Mouse (Mus musculus): ENCODE measurements around the gene Fads1. TPM values are rescaled to one million over a fixed set of nuclear protein-coding genes. Genes with fewer than 3 reads are reported as not detected.

Gene Fads1
- polyA plus RNA-seq (2017; shearing (Covaris generic)), result 9.1 TPM

DNA sequence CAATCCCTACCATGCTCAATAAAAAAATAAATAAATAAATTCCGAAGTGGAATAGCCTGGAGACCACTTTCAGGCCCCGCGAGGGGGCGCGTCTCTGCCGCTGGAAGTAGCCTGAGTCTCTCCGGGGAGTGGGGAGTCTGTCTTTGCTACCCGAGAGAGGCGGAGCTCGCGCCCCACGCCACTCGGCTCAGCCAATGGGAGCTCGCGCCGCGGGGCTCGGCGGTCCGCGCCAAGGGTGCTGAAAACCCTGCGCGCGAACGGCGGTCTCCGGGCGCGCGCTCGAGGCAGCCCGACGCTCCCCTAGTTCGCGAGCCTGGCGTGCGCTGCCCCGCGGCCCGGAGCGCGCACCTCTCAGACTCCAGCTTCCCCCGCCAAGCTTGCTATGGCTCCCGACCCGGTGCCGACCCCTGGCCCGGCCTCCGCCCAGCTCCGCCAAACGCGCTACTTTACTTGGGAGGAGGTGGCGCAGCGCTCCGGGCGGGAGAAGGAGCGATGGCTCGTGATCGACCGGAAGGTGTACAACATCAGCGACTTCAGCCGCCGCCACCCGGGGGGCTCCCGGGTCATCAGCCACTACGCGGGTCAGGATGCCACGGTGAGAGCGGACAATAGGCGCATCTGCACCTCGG lies at the start of gene Fads1:
Gene Fads1, plus strand, starts transcription at position 219 of the 629 bp plus-strand sequence.

DNA sequence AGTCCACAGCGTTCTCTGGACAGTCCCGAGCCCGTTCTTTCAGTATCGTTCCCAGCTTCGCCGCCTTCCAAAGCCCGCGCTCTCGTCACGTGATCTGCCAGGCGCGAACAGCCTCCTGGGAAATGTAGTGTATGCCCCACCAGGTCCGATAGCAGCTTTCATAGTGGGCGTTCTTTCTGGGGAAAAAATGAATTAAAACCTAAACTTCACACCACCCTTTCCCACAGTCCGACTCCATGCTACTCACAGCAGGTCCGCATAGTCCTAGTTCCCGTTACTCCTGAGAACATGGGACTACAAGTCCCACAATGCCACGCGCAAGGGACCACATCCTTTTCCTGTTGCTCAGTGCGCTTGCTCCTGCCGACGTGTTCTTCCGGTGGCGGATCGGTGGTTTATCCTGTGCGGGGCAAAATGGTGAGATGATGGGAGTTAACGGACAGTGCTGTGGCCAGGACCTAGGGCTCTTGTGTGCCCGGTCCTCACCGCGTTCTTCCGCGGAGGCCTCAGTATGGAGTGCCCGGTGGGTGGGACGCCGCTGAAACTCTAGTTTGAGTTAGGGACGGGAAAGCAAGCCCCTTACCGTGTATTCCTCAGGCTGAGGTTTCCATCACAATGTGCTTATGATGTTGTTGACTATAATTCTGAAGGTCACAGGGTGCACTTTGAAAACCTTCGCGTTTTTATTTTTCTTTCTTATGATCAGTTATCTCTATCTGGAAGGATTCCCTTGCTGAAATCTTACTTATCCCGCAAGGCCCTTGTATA lies 21.3 kb downstream of the Fads1 start, which contains the start of the genes Tmem258 and Fen1:
Gene Tmem258, plus strand, starts transcription at position 167 of the 768 bp plus-strand sequence.
Gene Fen1, minus strand, starts transcription at position 322 of the 768 bp plus-strand sequence.

DNA sequence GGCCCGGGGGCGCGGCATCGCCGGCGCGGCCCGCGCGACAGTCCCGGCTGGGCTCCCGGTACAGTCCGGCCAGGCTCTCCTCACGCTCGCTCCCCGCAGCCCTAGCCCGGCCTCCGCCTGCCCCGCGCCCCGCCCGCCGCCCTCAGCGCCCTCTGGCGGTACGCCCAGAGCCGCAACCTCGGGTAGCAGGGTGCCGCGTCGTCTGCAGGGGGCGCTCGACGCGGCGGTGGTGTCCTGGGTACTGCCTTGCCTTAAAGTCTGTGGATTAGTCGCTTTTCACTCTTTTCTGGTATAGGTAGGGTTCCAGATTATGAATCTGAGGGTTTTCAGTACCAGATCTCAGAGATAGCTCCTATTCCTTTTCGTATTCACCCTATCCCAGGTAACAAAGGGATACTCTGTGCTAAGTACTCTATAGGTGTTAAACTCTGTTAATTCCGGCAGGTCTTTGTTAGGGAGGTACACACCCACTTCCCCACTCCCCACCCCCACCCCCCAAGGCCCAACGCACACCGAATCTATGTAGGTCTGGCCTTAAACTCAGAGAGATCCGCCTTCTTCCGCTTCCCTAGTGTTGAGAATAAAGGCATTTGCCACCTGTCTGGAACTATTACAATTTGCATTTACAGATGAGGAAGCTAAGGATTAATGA lies 58.1 kb downstream of the Fads1 start, which contains the start of gene Myrf:
Gene Myrf, minus strand, starts transcription at position 95 of the 652 bp plus-strand sequence.

Other genes starting within 250 kb of the Fads1 start
- gene Fth1, start 202.3 kb upstream of the Fads1 start, polyA plus RNA-seq (2017; shearing (Covaris generic)), result 3,986 TPM
- gene Best1, start 181.3 kb upstream of the Fads1 start, polyA plus RNA-seq (2017; shearing (Covaris generic)), result 0.24 TPM
- not detected for gene Rab3il1, start 181.2 kb upstream of the Fads1 start, polyA plus RNA-seq (2017; shearing (Covaris generic))
- not detected for gene Fads3, start 141.3 kb upstream of the Fads1 start, polyA plus RNA-seq (2017; shearing (Covaris generic))
- gene Fads2, start 81.1 kb upstream of the Fads1 start, polyA plus RNA-seq (2017; shearing (Covaris generic)), result not detected
- 179 TPM for gene Tmem258, start 21.1 kb downstream of the Fads1 start, polyA plus RNA-seq (2017; shearing (Covaris generic))
- gene Fen1, start 21.3 kb downstream of the Fads1 start, polyA plus RNA-seq (2017; shearing (Covaris generic)), result 19.1 TPM
- gene Myrf, start 57.9 kb downstream of the Fads1 start, polyA plus RNA-seq (2017; shearing (Covaris generic)), result 0.14 TPM
- not detected for gene Dagla, start 122.0 kb downstream of the Fads1 start, polyA plus RNA-seq (2017; shearing (Covaris generic))
- gene Syt7, start 206.2 kb downstream of the Fads1 start, polyA plus RNA-seq (2017; shearing (Covaris generic)), result not detected